Mouse (Mus musculus) brain, embryonic 14.5 days (tissue): Measurements from ENCODE around the gene Retnlg.

Experiments
- CTCF ChIP-seq: fragments of 200-500 bp; IDR thresholded peaks from 2 replicates; pipeline ENCODE4 v1.5.1; 2012; ENCODE audit warnings: inconsistent platforms, mild to moderate bottlenecking, moderate library complexity, borderline replicate concordance; ENCODE audit not compliant: insufficient read depth, insufficient read length; ENCODE audit errors: extremely low read depth
- POLR2A ChIP-seq: fragments of 200-500 bp; IDR thresholded peaks from 2 replicates; pipeline ENCODE4 v1.6.1; 2012; ENCODE audit warnings: mild to moderate bottlenecking, inconsistent platforms, borderline replicate concordance; ENCODE audit not compliant: poor library complexity, insufficient read depth, insufficient read length, severe bottlenecking; ENCODE audit errors: extremely low read depth

- no peak for TF ChIP-seq CTCF
- TF ChIP-seq POLR2A, result no peak
These were observed 40.8 kb downstream of the Retnlg start for GRCm38 (mm10) chr16:48913206-48913605.
